Mouse (Mus musculus) heart, embryonic 16.5 days (tissue): Measurements from ENCODE around the gene Limd2. TPM values are rescaled to one million over a fixed set of nuclear protein-coding genes. Genes with fewer than 3 reads are reported as not detected.

Experiments
- ATAC-seq: fragments of 200-750 bp; cut with Nextera tagmentation; replicated peaks from 2 replicates; pipeline ENCODE4 v1.8.0; 2017; ENCODE audit warnings: moderate number of reproducible peaks; ENCODE audit not compliant: insufficient read depth, low FRiP score; ENCODE audit errors: extremely low read depth
- H3K27ac ChIP-seq: fragments of 300-500 bp; sonication (generic); 2 replicates; pipeline ENCODE4 v1.5.1; 2014; ENCODE audit warnings: mild to moderate bottlenecking, low read length, control low read depth, moderate library complexity
- H3K27me3 ChIP-seq: fragments of 300-500 bp; sonication (generic); 2 replicates; pipeline ENCODE4 v1.6.1; 2014; ENCODE audit warnings: low read length, mixed read lengths; ENCODE audit not compliant: control insufficient read depth, insufficient read depth
- H3K36me3 ChIP-seq: fragments of 300-500 bp; sonication (generic); 2 replicates; pipeline ENCODE4 v1.6.1; 2014; ENCODE audit not compliant: control insufficient read depth, insufficient read depth
- H3K4me1 ChIP-seq: fragments of 300-500 bp; sonication (generic); 2 replicates; pipeline ENCODE4 v1.6.1; 2014; ENCODE audit warnings: low read length, mixed read lengths; ENCODE audit not compliant: control insufficient read depth, insufficient read depth
- H3K4me2 ChIP-seq: fragments of 300-500 bp; sonication (generic); 2 replicates; pipeline ENCODE4 v1.6.1; 2014; ENCODE audit warnings: low read depth, mild to moderate bottlenecking, control low read depth, low read length
- H3K4me3 ChIP-seq: fragments of 300-500 bp; sonication (generic); 2 replicates; pipeline ENCODE4 v1.5.1; 2014; ENCODE audit warnings: mild to moderate bottlenecking, control low read depth, low read length
- H3K9ac ChIP-seq: fragments of 300-500 bp; sonication (generic); 2 replicates; pipeline ENCODE4 v1.6.1; 2014; ENCODE audit warnings: low read length, control low read depth
- H3K9me3 ChIP-seq: fragments of 300-500 bp; sonication (generic); replicated peaks from 2 replicates; pipeline ENCODE4 v1.6.1; 2016; ENCODE audit warnings: low read length; ENCODE audit not compliant: control insufficient read depth
- WGBS: fragments of 180-500 bp; shearing (Covaris S2); extraction: QIAGEN DNeasy Blood & Tissue Kit; methylation state at CpG from one replicate; pipeline ENCODE4 v1.1.7; 2014; 5-methylcytosine and 5-hydroxymethylcytosine counted together
- polyA plus RNA-seq: library from polyadenylated mRNA; unstranded; fragments of >200 nt; fragmentation: Nextera tagmentation; extraction: Ambion mirVana; gene quantifications from 2 replicates; pipeline ENCODE4 v1.2.1, GENCODE M21; 2015

The Limd2 gene
- polyA plus RNA-seq, 1 experiment from 2014 or later: 107 TPM

DNA sequence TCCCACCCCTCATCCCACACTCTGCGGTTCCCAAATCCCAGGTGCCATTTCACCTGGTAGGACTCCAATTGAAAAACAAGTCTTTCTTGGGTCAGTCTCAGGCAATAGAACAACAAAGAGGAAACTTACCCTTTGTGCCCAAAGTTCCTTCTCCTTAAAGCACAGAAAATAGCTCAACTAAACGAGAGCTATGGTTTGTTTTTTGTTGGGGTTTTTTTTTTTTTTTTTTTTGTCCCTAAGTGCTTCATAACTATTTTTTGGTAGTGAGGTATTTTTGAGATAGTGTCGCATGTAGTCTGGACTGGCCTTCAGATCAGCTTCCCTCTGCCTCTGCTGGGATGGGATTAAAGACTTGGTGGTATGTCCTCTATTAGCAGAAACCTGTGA, 33.5 kb upstream of the Limd2 start:
- H3K36me3 ChIP-seq: peaks cover 7% of the 10 kb centered on the region; the same call in 1 of the 2 replicates
- H3K4me3 ChIP-seq: peak overlapping the region; percentile 57
- 32% methylated on average over 3 of the region's 3 CpGs for WGBS
- no peaks in the 10 kb centered on the region for H3K27me3 ChIP-seq
- no peaks in the 10 kb centered on the region for H3K9me3 ChIP-seq
- peak overlapping the region; percentile 87 for H3K4me2 ChIP-seq
- ATAC-seq: no peak
- H3K4me1 ChIP-seq: peaks cover 11% of the 10 kb centered on the region
- H3K27ac ChIP-seq: peak overlapping the region; percentile 84
- H3K9ac ChIP-seq: peak overlapping the region; percentile 78

DNA sequence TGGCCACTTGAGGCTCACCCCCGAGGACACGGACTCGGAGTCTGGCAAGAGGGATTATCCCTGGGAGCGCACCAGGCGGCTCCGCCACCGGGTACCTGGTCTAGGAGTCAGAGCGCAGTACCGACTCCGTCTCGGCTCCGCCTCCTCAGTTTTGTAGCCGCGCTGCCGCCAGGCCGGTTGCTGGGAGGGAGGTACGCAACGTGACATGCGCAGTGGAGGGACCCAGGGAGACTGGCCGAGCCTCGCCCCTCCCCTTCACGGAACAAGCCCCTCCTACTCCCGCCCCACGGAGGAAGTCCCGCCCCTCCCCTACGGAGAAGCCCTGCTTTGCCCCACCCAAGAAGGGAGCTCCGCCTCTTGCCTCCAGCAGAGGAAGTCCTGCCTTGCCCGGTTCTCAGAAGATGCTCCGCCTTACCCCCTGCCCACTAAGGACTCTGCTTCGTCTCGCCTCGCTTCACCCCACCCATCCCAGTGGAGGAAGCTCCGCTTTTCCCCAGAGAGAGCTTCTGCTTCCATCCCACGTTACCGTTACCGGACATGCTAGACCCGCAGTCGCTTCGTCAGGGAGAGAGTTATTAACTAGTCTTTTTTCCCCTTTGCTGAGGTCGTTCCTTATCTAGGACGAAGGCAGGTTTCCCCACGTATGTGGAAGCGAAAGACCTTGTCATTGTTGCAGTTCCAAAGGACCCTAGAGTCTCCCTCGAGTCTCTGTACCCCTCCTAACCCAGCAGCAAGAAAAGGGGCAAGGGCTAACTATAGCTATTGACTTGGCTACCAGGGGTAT, 32.9 kb upstream of the Limd2 start:
- ATAC-seq: peak; percentile 94
- Histone ChIP-seq H3K9ac (peak overlapping the region; percentile 78), H3K36me3 (peaks cover 4% of the 10 kb centered on the region; the same call in 1 of the 2 replicates), H3K4me3 (peak overlapping the region; percentile 57), H3K4me1 (peaks cover 11% of the 10 kb centered on the region), H3K4me2 (peak overlapping the region; percentile 87), H3K27me3 (no peaks in the 10 kb centered on the region), H3K27ac (peak overlapping the region; percentile 84), H3K9me3 (no peaks in the 10 kb centered on the region)
- WGBS: under 1% methylated on average over 44 of the region's 44 CpGs

DNA sequence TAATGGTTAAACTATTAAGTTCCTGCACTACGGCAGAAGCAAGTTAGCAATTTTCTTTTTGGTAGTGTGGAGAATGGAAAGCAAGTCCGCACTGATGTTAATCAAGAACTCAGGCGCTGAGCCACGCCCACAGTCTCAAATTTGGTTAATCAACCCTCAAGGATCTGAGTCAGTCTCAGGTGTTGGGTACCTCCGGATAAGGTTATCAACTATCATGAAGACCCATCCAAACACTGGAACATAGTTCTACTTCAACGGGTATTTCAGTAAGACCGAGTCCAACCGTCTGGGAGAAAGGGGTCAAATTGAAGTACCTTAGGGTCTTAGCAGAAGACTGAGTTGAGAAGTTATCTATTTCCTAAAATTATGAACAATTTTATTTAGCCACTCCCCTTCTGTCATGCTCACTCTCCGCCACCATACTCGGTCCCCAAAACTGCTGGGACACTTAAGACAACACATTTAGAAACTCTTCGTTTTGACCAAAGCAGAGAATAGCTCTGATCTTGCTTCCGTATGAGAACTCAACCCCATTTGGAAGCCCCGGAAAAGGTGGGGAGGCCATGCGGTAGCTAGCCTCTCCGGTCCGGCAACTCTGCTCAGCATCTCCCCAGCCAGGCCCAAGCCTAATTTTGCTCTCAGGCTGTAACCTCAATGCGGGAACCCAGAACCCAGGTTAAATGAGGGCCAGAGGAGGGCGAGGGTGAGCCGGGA, 32.2 kb upstream of the Limd2 start:
- Histone ChIP-seq H3K27ac (peak overlapping the region; percentile 57), H3K4me1 (peaks cover 11% of the 10 kb centered on the region), H3K36me3 (peaks cover 4% of the 10 kb centered on the region; the same call in 1 of the 2 replicates), H3K4me3 (peak overlapping the region; percentile 57), H3K4me2 (peak overlapping the region; percentile 73), H3K27me3 (no peaks in the 10 kb centered on the region), H3K9me3 (no peaks in the 10 kb centered on the region), H3K9ac (peak overlapping the region; percentile 70)
- peak; percentile 52; the same call in 1 of the 2 replicates for ATAC-seq
- WGBS: 9% methylated on average over 19 of the region's 19 CpGs

DNA sequence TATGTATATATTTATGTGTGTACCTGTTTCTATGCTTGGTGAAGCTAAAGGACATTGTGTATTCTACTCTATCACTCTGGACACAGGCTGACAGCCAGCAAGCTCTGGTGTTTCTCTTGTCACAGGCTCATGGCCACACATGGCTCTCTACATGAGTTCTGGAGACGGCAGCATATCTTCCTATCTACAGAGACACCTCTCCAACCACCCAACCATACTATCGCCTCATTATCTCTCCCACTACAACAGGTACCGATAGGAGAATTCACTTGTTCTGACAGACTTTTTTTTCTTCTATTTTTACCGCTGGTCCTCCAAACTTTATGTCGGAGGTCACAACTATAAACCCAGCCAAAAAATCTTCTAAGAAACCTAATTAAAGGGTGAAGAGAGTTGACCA, 31.6 kb upstream of the Limd2 start:
- Histone ChIP-seq H3K4me1 (peaks cover 13% of the 10 kb centered on the region), H3K9ac (peak overlapping the region; percentile 70), H3K27ac (no peak overlapping the region), H3K36me3 (no peaks in the 10 kb centered on the region; the same call in 1 of the 2 replicates), H3K9me3 (no peaks in the 10 kb centered on the region), H3K4me3 (peak overlapping the region; percentile 57), H3K27me3 (no peaks in the 10 kb centered on the region), H3K4me2 (peak overlapping the region; percentile 73)
- ATAC-seq: no peak
- WGBS: 51% methylated on average over 5 of the region's 5 CpGs

DNA sequence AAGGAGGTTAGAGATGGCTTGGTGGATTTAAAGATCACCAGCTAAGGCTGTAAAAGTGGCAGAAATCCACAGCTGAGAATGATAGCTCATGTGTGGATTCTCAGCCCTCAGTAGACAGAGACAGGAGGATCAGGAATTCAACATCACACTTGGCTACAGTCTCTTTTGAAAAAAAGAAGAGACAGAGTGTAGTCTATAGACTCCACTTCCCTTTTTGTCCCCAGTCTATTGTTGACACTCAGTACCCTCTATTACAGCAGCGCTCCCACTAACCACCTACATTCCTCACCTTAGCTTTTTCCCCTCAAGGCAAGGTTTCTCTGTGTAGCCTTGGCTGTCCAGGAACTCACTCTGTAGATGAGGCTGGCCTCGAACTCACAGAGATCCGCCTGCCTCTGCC, 31.1 kb upstream of the Limd2 start:
- no peak overlapping the region for H3K4me2 ChIP-seq
- WGBS: 90% methylated on average over 3 of the region's 3 CpGs

DNA sequence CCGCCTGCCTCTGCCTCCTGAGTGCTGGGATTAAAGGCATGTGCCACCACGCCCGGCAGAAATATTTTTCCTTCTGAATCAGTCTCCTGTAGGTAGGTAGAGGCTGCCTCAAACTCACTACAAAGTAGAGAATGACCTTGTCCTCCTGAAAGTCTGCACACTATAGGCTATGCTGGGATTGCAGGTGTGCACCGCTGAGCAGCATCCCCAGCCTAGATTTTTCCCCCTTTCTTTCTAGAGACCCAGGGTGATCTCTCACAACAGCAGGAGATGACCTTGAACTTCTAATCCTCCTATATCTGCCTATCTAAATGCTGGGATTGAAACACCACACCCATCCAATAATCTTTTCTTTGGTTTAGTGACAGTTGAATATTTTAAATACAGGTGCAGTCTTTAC, 26.7 kb upstream of the Limd2 start:
- Histone ChIP-seq H3K36me3 (peaks cover 6% of the 10 kb centered on the region), H3K4me2 (no peak overlapping the region), H3K9ac (no peak overlapping the region), H3K4me1 (peaks cover 4% of the 10 kb centered on the region), H3K9me3 (no peaks in the 10 kb centered on the region), H3K4me3 (no peak overlapping the region), H3K27me3 (no peaks in the 10 kb centered on the region), H3K27ac (no peak overlapping the region)
- ATAC-seq: no peak
- WGBS: 83% methylated on average over 4 of the region's 4 CpGs

More for the DNA sequence above, 31.1 kb upstream of the Limd2 start:
- no peaks in the 10 kb centered on the region for H3K36me3 ChIP-seq
- H3K9me3 ChIP-seq: no peaks in the 10 kb centered on the region
- H3K9ac ChIP-seq: no peak overlapping the region
- no peaks in the 10 kb centered on the region for H3K27me3 ChIP-seq
- H3K27ac ChIP-seq: no peak overlapping the region
- peaks cover 13% of the 10 kb centered on the region for H3K4me1 ChIP-seq
- no peak overlapping the region for H3K4me3 ChIP-seq
- ATAC-seq: no peak

DNA sequence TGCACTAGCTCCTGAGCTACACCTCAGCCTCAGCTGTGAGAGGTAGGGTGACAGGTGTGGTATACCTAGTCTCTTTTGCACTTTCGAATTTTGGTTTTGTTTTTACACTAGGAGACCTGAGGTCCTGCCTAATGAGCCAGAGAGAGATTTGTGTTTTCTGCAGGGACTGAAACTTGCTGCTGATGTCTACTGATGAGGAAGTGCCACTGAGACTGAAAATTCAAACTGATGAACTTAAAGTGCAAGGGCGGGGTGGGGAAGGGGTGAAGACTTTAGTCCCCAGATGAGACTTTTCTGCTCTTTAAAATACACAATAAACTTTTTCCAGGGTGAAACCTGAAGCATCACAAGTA, 19.8 kb upstream of the Limd2 start:
- Histone ChIP-seq H3K4me3 (no peak overlapping the region), H3K4me1 (0 out of 2 replicates have a peak, but pooled peaks cover 2% of the 10 kb centered on the region), H3K27ac (no peak overlapping the region), H3K36me3 (peaks cover 6% of the 10 kb centered on the region), H3K9ac (no peak overlapping the region), H3K27me3 (no peaks in the 10 kb centered on the region), H3K9me3 (no peaks in the 10 kb centered on the region), H3K4me2 (no peak overlapping the region)
- WGBS: 87% methylated on average over 2 of the region's 2 CpGs
- ATAC-seq: no peak

DNA sequence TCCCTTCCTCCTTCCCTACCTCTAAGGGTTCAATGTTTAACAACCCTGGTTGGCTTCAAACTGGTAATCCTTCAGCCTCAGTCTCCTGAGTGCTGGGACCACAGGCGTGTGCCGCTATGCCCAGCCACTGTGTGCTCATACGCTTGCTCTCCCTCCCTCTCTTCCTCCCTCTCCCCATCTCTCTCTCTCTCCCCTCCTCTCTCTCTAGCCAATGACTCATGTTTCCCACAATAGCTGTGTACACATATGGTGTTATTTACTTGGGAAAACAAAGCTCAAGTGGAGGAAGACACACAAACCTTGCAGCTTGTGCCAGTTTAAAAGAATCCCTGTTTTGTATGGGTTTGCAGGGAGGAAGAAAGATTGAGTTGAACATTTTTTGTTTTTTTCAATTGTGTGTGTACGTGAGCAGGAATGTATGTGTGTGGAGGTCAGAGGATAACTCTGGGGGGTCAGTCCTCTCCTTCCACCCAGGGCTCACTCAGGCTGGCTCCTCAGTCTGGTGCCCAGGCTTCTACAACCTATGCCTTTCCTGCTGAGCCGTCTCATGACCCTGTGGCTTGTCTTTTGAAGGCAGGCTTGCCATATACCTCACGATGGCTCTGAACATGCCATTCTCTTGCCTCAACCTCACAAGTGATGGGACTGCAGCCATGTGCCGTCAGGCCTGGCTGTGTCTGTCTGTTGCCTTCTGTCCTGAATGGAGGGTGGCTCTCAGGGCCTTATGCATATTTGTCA, 19.2 kb upstream of the Limd2 start:
- H3K27me3 ChIP-seq: no peaks in the 10 kb centered on the region
- H3K36me3 ChIP-seq: peaks cover 6% of the 10 kb centered on the region; the same call in 1 of the 2 replicates
- WGBS: 68% methylated on average over 7 of the region's 7 CpGs
- no peak overlapping the region for H3K27ac ChIP-seq
- H3K9me3 ChIP-seq: no peaks in the 10 kb centered on the region
- H3K4me1 ChIP-seq: 0 out of 2 replicates have a peak, but pooled peaks cover 2% of the 10 kb centered on the region
- H3K4me3 ChIP-seq: no peak overlapping the region
- no peak overlapping the region for H3K9ac ChIP-seq
- no peak overlapping the region for H3K4me2 ChIP-seq
- no peak for ATAC-seq
